Mouse (Mus musculus): ENCODE measurements around the gene Wrap53.

Gene Wrap53

GRCm38 (mm10) chr11:69527098-69528030 is 52.7 kb downstream of the Wrap53 start:
- no peak for DNase-seq

DNA sequence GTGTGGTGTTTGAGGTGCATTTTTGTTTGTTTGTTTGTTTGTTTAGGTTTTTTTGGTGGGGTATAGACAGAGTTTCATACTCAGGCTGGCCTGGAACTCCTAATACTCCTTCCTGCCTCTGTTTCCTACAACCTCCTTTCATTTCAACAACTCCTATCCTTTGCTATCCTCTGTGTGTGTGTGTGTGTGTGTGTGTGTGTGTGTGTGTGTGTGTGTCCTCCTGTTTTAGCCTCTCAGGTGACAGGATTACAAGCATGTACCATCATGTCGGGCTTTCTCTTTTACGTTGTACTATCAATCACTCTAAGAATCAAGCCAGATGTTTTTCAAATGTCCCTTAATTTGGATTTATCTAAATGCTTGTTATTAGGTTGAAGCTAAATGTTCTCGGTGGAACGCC is 53.4 kb downstream of the Wrap53 start:
- no peak for DNase-seq

DNA sequence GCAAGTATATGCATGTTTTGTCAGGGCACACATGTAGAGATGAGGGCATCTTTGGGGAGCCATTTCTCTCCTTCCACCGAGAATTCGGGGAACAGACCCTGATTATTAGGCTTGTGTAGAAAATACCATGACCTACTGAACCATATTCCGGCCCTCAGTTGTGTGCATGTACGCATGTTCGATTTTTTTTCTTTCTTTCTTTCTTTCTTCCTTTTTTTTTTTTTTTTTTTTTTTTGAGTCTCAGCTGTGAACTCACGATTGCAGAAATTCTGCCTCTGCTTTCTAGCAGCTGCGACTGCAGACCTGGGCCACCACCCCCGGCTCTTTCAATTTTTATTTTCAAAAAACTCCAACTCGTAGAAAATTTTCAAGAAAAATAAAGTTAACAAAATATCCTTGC is 54.4 kb downstream of the Wrap53 start:
- no peak for DNase-seq

DNA sequence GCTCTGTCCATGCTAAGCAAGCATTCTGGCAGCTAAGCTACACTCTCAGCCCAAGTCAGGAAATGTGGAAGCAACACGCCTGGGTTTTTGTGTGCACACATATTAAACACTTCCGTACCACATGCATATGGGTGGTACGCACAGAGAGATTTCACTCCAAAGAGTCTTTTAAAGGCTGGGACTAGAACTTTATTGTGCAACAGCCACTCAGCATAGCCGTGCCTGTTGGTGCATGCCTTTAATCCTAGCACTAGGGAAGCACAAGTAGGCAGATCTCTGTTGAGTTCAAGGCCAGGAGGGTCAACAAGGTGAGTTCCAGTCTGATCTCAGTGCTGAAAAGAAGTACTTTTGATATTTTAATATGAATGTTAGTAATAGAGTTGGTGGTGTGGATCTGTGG is 56.4 kb downstream of the Wrap53 start:
- DNase-seq = no peak

GRCm38 (mm10) chr11:69521526-69522149 is 58.4 kb downstream of the Wrap53 start:
- no peak for DNase-seq

DNA sequence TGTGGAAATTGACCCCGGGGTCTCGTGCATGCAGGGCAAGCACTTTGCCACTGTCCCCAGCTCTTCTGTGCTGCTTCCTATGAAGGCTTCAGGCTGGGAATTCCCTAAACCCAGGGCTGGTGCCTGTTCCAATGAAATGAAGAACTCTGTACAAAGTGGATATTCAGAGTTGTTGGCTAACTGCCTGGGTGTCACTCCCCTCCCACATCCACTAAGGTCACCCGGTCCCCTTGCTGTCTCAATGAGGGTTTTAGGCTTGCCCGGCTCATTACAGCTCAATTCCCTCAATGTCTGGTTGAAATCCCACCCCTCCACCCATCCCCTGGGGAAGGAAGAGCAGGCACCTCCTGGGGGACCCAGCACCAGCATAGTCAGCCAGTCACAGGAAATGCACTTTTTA is 60.1 kb downstream of the Wrap53 start:
- DNase-seq = peak; percentile 76

DNA sequence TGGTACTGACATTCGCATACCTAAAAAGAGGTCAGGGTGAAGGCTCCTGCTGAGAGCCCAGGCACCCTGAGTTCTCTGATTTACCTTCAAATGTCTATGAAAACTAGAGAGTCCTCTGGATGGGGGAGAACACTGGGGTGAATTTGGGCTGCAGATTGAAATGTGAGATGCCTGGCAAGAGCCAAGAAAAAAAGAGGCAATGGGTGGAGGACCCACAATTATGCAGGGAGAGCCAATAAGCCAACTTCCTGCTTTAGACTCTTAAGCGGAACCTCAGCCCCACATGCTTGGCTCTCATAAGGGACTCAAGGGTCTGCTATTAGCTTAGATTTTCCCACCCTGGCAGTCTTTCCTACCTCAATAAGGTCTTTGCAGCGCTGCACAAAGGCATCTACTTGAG is 63.4 kb downstream of the Wrap53 start:
- DNase-seq = peak; percentile 83

- DNase-seq = peak; percentile 90
Observed at GRCm38 (mm10) chr11:69516151-69516640, 63.9 kb downstream of the Wrap53 start.

GRCm38 (mm10) chr11:69513840-69514239 is 66.2 kb downstream of the Wrap53 start:
- no peak for DNase-seq

All from heart, adult 11 months (tissue).